Mouse (Mus musculus) midbrain, embryonic 14.5 days (tissue): ENCODE results near the gene Stard3. TPM values are rescaled to one million over a fixed set of nuclear protein-coding genes. Genes with fewer than 3 reads are reported as not detected.

Source experiments
- ATAC-seq: fragments of 200-750 bp; cut with Nextera tagmentation; 2 replicates; pipeline ENCODE4 v1.8.0; 2017; ENCODE audit warnings: moderate number of reproducible peaks, moderate library complexity; ENCODE audit not compliant: low FRiP score, low TSS enrichment
- DNase-seq: peaks from one replicate; pipeline ENCODE4 v3.0.0-alpha.2; 2015
- H3K27ac ChIP-seq: fragments of 300-500 bp; sonication (generic); replicated peaks from 2 replicates; pipeline ENCODE4 v1.5.1; 2014; ENCODE audit warnings: mild to moderate bottlenecking, low read depth, low read length, moderate library complexity
- H3K27me3 ChIP-seq: fragments of 300-500 bp; sonication (generic); 2 replicates; pipeline ENCODE4 v1.6.1; 2014; ENCODE audit warnings: low read length, control low read depth, mixed read lengths; ENCODE audit not compliant: control insufficient read depth, insufficient read depth
- H3K36me3 ChIP-seq: fragments of 300-500 bp; sonication (generic); 2 replicates; pipeline ENCODE4 v1.6.1; 2014; ENCODE audit warnings: low read length, control low read depth; ENCODE audit not compliant: control insufficient read depth, insufficient read depth
- H3K4me1 ChIP-seq: fragments of 300-500 bp; sonication (generic); 2 replicates; pipeline ENCODE4 v1.6.1; 2014; ENCODE audit warnings: mild to moderate bottlenecking, antibody characterized with exemption, low read length, control low read depth; ENCODE audit not compliant: control insufficient read depth, insufficient read depth
- H3K4me2 ChIP-seq: fragments of 300-500 bp; sonication (generic); 2 replicates; pipeline ENCODE4 v1.6.1; 2014; ENCODE audit warnings: mild to moderate bottlenecking, low read length, moderate library complexity
- H3K4me3 ChIP-seq: fragments of 300-500 bp; sonication (generic); replicated peaks from 2 replicates; pipeline ENCODE4 v1.5.1; 2014; ENCODE audit warnings: low read depth, low read length
- H3K9ac ChIP-seq: fragments of 300-500 bp; sonication (generic); replicated peaks from 2 replicates; pipeline ENCODE4 v1.6.1; 2014; ENCODE audit warnings: mild to moderate bottlenecking, low read length, moderate library complexity
- H3K9me3 ChIP-seq: fragments of 300-500 bp; sonication (generic); 2 replicates; pipeline ENCODE4 v1.6.1; 2016; ENCODE audit warnings: low read length, control low read depth, mixed read lengths; ENCODE audit not compliant: control insufficient read depth
- whole genome bisulfite sequencing: fragments of 180-500 bp; shearing (Covaris S2); extraction: QIAGEN DNeasy Blood & Tissue Kit; methylation state at CpG from one replicate; pipeline ENCODE4 v1.1.7; 2014; 5-methylcytosine and 5-hydroxymethylcytosine counted together
- polyA plus RNA-seq: library from polyadenylated mRNA; unstranded; fragments of >200 nt; fragmentation: Nextera tagmentation; extraction: Ambion mirVana; gene quantifications from 2 replicates; pipeline ENCODE4 v1.2.1, GENCODE M21; 2014

Stard3 gene
- polyA plus RNA-seq, 1 experiment from 2014 or later = 36.0 TPM

DNA sequence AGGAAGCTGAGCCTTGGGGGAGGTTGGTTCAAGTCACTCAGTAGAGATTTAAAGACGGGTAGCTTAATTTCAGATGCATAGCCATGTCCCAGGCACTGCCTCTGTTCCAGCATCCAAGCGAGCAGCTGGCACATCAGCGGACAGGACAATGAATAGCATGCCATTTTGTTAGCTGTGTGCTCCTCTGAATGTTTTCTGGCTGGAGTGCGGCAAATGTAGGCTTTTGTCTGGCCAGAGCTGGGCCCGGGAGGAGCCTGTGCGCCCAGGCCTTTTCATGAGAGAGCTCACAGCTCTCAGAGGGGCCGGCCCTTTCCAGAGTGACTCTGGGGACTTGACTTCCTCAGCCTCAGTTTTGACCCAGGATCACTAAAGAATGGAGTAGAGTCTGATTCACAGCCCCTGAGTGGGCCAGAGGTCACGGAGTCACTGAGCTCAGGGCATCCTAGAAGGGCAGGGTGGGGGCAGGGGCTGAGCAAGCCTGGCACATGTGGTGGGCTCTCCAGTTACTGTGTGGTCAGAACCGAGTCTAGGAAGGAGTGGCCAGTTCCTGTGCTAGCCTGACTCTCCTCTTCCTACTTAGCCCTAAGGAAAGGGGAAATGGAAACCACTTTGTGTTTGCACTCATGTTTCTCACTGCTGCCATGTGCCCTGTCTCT is 2.8 kb downstream of the Stard3 start:
- peak overlapping the region; percentile 70 for H3K27ac ChIP-seq
- no peak for ATAC-seq
- 27% methylated on average over 9 of the region's 9 CpGs for WGBS
- H3K27me3 ChIP-seq = no peaks in the 10 kb centered on the region
- H3K9ac ChIP-seq = peak overlapping the region; percentile 42; the same call in 1 of the 2 replicates
- peak; percentile 33 for DNase-seq
- no peak overlapping the region for H3K4me3 ChIP-seq
- H3K36me3 ChIP-seq = no peaks in the 10 kb centered on the region
- peaks cover 25% of the 10 kb centered on the region for H3K4me1 ChIP-seq
- H3K9me3 ChIP-seq = no peaks in the 10 kb centered on the region
- H3K4me2 ChIP-seq = peak overlapping the region; percentile 7; the same call in 1 of the 2 replicates

DNA sequence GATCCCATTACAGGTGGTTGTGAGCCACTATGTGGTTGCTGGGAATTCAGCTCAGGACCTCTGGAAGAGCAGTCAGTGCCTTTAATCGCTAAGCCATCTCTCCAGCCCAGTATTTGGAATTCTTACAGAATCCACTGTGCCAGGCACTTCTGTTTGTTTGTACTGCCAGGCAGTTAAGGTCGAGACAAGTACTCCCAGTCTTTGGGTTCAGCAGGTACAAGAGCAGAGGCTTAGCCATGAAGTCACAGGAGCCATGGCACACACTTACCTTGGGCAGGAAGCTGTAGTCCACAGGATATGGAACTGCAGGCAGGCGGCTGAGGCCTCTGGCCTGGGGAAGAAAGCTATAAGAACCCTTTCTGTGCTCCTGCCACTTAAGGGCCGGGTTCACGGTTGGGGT is 5.6 kb downstream of the Stard3 start:
- no peak for DNase-seq
- H3K36me3 ChIP-seq = no peaks in the 10 kb centered on the region
- H3K9me3 ChIP-seq = no peaks in the 10 kb centered on the region
- no peak overlapping the region for H3K4me3 ChIP-seq
- H3K4me1 ChIP-seq = peaks cover 22% of the 10 kb centered on the region
- H3K4me2 ChIP-seq = no peak overlapping the region
- no peaks in the 10 kb centered on the region for H3K27me3 ChIP-seq
- no peak for ATAC-seq
- WGBS = 88% methylated on average over 5 of the region's 5 CpGs
- no peak overlapping the region for H3K9ac ChIP-seq
- no peak overlapping the region for H3K27ac ChIP-seq

DNA sequence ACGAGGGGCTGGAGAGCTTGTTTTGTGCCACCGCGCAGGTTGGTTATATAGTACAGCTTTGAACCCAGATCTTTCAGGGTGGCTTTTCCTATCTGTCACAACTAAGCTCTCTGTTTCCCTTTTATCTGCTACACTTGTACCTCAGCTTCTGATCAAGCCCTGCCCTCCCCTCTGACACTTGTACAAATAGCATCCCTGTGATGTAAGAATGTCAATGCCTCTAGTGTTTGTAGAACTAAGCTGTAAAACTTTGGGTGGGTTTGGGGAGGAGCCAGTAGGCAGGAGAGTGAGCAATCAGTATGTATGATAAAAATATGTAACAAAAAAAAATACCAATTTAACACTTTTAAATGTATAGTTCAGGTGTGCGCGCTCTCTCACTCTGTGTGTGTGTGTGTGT is 6.2 kb downstream of the Stard3 start:
- no peaks in the 10 kb centered on the region for H3K27me3 ChIP-seq
- no peak for DNase-seq
- H3K27ac ChIP-seq = no peak overlapping the region
- no peak overlapping the region for H3K4me3 ChIP-seq
- no peak for ATAC-seq
- H3K9ac ChIP-seq = no peak overlapping the region
- no peaks in the 10 kb centered on the region for H3K9me3 ChIP-seq
- no peaks in the 10 kb centered on the region for H3K36me3 ChIP-seq
- 93% methylated on average over 5 of the region's 5 CpGs for whole genome bisulfite sequencing
- H3K4me1 ChIP-seq = peaks cover 16% of the 10 kb centered on the region
- H3K4me2 ChIP-seq = no peak overlapping the region

DNA sequence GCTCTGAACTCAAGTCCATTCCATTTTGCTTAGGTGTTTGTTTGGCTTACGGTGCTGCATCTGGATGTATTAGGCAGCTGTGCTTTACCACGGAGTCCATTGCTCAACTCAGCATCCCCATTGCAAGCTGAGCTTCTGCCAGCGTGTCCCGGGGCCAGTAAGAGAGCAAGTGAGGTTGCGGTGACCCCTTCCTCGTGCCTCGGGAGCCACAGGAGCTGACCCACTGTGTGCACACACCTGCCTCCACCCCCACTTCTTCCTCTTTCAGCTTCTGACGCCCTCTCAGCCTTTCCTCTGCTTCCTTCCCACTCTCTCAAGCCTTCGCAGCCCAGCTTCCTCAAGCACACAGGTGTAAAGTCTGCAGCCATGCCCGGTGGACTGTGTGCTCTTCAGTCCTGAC is 8.1 kb downstream of the Stard3 start:
- no peaks in the 10 kb centered on the region for H3K36me3 ChIP-seq
- no peak overlapping the region for H3K27ac ChIP-seq
- H3K9me3 ChIP-seq = no peaks in the 10 kb centered on the region
- no peak overlapping the region for H3K9ac ChIP-seq
- peaks cover 7% of the 10 kb centered on the region for H3K4me1 ChIP-seq
- DNase-seq (no peak), ATAC-seq (no peak)
- no peak overlapping the region for H3K4me2 ChIP-seq
- H3K4me3 ChIP-seq = no peak overlapping the region
- 83% methylated on average over 10 of the region's 10 CpGs for WGBS
- H3K27me3 ChIP-seq = no peaks in the 10 kb centered on the region

DNA sequence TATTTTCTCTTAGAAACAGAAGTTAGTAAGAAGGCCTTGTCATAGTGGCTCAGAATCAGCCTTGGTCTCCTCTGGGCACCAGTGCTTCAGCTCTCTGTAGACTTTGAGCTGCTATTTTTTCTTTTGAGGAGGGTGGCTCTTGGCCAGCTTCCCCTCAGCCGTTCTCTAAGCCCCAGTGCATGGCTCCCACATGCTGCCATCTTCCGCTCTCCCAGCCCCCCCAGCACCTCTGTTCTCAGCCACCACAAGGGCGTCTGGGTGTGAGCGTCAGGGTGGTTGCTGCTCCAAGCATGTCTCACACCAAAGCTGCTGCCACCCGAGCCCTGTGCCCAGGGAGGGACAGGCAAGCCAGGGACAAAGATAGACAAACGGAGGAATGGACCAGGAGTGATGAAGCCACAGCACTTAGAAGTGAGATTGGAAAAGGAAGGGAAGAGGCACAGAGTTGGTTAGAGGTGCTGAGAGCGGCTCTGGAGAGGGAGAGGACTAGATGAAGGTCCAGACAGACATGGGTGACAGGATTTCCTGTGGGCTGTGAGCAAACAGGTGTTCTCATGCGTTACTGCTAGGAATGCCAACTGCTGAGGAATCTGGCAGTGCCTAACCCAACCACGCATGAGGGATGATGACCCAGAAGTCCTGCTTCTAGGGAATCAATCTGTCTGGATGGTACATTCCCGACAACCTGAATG is 9.1 kb downstream of the Stard3 start:
- DNase-seq (no peak), ATAC-seq (no peak)

DNA sequence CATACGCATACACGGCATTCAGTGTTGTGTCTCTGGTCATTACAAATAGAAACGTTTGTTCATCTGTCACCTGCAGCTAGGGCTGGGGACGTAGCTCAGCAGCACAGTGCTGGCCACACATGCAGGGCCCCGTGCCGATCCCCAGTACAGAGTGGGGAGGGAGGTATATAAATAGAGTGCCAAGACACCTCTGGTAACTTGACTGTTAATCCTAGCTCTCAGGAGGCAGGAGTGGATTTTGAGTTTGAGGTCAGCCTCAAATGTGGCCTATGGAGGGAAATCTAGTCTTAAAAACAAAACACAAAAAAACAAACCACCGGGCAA is 9.7 kb downstream of the Stard3 start:
- no peak overlapping the region for H3K9ac ChIP-seq
- ATAC-seq (no peak), DNase-seq (no peak)
- no peak overlapping the region for H3K4me2 ChIP-seq
- no peaks in the 10 kb centered on the region for H3K36me3 ChIP-seq
- no peak overlapping the region for H3K27ac ChIP-seq
- no peak overlapping the region for H3K4me3 ChIP-seq
- WGBS = 83% methylated on average over 7 of the region's 7 CpGs
- peaks cover 14% of the 10 kb centered on the region for H3K4me1 ChIP-seq
- H3K9me3 ChIP-seq = no peaks in the 10 kb centered on the region
- H3K27me3 ChIP-seq = no peaks in the 10 kb centered on the region

More for the DNA sequence above, 9.1 kb downstream of the Stard3 start:
- Histone ChIP-seq H3K36me3 (no peaks in the 10 kb centered on the region), H3K4me1 (peaks cover 14% of the 10 kb centered on the region), H3K27ac (no peak overlapping the region), H3K9me3 (no peaks in the 10 kb centered on the region), H3K4me2 (no peak overlapping the region), H3K27me3 (no peaks in the 10 kb centered on the region), H3K9ac (no peak overlapping the region), H3K4me3 (no peak overlapping the region)
- WGBS = 83% methylated on average over 10 of the region's 10 CpGs

DNA sequence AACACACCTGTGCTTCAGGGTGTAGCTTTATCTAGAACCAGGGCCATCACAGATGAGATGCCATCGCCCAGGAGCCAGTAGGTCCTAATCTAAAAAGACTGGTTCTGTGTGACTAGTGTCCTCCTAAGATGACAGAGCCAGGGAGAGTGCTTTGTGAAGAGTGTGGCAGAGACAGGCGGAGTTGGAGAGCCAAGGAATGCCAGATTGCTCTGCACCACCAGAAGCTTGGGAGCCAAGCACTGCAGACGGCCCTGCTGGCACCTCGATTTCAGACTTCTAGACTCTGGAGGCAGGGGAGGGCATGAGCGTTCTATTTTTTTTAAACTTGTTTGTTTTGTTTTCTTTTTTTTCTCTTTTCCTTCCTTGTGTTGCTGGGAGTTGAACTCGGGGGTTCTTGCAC is 11.2 kb downstream of the Stard3 start:
- Histone ChIP-seq H3K9ac (no peak overlapping the region), H3K27me3 (no peaks in the 10 kb centered on the region), H3K4me2 (no peak overlapping the region), H3K36me3 (no peaks in the 10 kb centered on the region), H3K4me3 (no peak overlapping the region), H3K4me1 (peaks cover 14% of the 10 kb centered on the region), H3K9me3 (no peaks in the 10 kb centered on the region), H3K27ac (no peak overlapping the region)
- WGBS = 88% methylated on average over 6 of the region's 6 CpGs
- no peak for ATAC-seq
- no peak for DNase-seq

DNA sequence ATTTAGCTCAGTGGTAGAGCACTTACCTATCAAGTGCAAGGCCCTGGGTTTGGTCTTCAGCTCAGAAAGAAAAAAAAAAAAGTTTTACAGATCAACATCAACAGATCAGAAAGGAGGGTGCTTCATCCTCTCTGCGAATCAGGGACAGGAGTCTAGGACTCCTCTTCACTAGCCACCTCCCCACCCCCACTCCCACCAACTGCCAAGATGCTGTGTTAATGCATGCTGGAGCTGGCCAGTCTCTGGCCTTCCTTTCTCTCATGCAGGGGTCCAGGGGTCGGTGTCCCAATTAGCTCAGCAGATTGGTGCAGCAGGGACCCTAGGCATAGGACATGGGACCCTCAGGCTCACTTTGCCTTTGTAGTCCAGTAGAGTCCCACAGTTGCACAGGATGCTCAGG is 12.4 kb downstream of the Stard3 start:
- no peak for ATAC-seq
- Histone ChIP-seq H3K9me3 (no peaks in the 10 kb centered on the region), H3K4me1 (peaks cover 14% of the 10 kb centered on the region), H3K4me2 (no peak overlapping the region), H3K36me3 (peaks cover 10% of the 10 kb centered on the region), H3K27ac (no peak overlapping the region), H3K27me3 (no peaks in the 10 kb centered on the region), H3K9ac (no peak overlapping the region), H3K4me3 (no peak overlapping the region)
- 87% methylated on average over 2 of the region's 2 CpGs for WGBS
- no peak for DNase-seq
